Mouse (Mus musculus): ENCODE data around the gene Pax2.

DNA sequence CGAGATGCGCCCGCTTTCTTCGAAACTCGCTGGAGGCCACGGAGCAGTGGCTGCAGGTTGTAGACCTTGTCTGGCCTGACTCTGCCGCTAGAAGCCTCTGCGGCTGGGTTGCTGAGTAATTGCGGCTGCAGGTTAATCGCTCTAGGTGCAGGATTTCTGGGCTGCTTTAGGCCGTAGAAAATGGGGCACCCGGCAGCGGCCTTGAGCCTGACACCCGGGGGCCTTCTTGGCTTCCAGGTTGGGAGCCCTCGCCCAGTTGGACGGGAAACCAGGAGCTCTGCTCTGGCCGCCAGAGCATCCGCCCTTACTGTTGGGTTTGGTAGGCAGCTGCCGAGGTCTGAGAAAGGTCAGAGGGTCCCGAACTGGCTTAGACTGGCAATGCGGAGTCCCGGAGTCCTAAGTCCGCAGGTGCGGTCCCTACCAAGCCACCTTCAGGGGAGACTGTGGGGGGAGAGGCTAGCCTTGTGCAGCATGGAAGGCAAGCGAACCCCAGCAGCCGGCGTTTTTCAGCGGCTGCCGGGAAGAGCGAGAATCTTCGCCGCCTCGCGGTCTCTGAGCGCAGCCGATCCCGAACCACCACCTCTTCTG lies 3.8 kb downstream of the Pax2 start:
- TF ChIP-seq GATA1 (IDR thresholded peaks at IDR 0.05; ENCODE audit: low read length) (no peak), TAL1 (IDR thresholded peaks at IDR 0.05; ENCODE audit: low read length) (no peak)
